Mouse (Mus musculus) hindbrain, postnatal 0 days (tissue): ENCODE data around the gene Ccdc154. TPM values are rescaled to one million over a fixed set of nuclear protein-coding genes. Genes with fewer than 3 reads are reported as not detected.
A peak's percentile ranks its signal among the peaks of the same experiment; 100 is the strongest.

Source experiments
- ATAC-seq: fragments of 200-750 bp; cut with Nextera tagmentation; 2 replicates; pipeline ENCODE4 v1.8.0; 2017; ENCODE audit warnings: mild to moderate bottlenecking, moderate TSS enrichment, moderate library complexity
- DNase-seq: peaks from one replicate; pipeline ENCODE4 v3.0.0-alpha.2; 2015; ENCODE audit warnings: low spot score
- H3K27ac ChIP-seq: fragments of 300-500 bp; sonication (generic); 2 replicates; pipeline ENCODE4 v1.5.1; 2014; ENCODE audit warnings: mild to moderate bottlenecking
- H3K27me3 ChIP-seq: fragments of 300-500 bp; sonication (generic); 2 replicates; pipeline ENCODE4 v1.6.1; 2014; ENCODE audit warnings: low read length, mixed read lengths; ENCODE audit not compliant: insufficient read depth
- H3K36me3 ChIP-seq: fragments of 300-500 bp; sonication (generic); 2 replicates; pipeline ENCODE4 v1.6.1; 2014; ENCODE audit warnings: low read length, mixed read lengths; ENCODE audit not compliant: insufficient read depth
- H3K4me1 ChIP-seq: fragments of 300-500 bp; sonication (generic); 2 replicates; pipeline ENCODE4 v1.6.1; 2014; ENCODE audit warnings: antibody characterized with exemption, low read length, mixed read lengths; ENCODE audit not compliant: insufficient read depth
- H3K4me2 ChIP-seq: fragments of 300-500 bp; sonication (generic); 2 replicates; pipeline ENCODE4 v1.6.1; 2014; ENCODE audit warnings: low read depth, mild to moderate bottlenecking, low read length, moderate library complexity, mixed read lengths
- H3K4me3 ChIP-seq: fragments of 300-500 bp; sonication (generic); 2 replicates; pipeline ENCODE4 v1.5.1; 2014; ENCODE audit warnings: low read length
- H3K9ac ChIP-seq: fragments of 300-500 bp; sonication (generic); replicated peaks from 2 replicates; pipeline ENCODE4 v1.6.1; 2014; ENCODE audit warnings: mild to moderate bottlenecking, low read length, moderate library complexity, mixed read lengths
- H3K9me3 ChIP-seq: fragments of 300-500 bp; sonication (generic); 2 replicates; pipeline ENCODE4 v1.6.1; 2016; ENCODE audit warnings: low read length, mixed read lengths
- CTCF ChIP-seq: IDR thresholded peaks from 2 replicates; pipeline ENCODE4 v1.5.1; 2016; ENCODE audit warnings: antibody characterized with exemption, control low read depth, low read depth
- WGBS: fragments of 180-500 bp; shearing (Covaris S2); extraction: QIAGEN DNeasy Blood & Tissue Kit; methylation state at CpG from one replicate; pipeline ENCODE4 v1.1.7; 2014; 5-methylcytosine and 5-hydroxymethylcytosine counted together
- polyA plus RNA-seq: library from polyadenylated mRNA; unstranded; fragments of >200 nt; fragmentation: Nextera tagmentation; extraction: Ambion mirVana; gene quantifications from 2 replicates; pipeline ENCODE4 v1.2.1, GENCODE M21; 2015
- total RNA-seq: library from RNA; depleted of rRNA; stranded (reverse); fragments of >200 nt; gene quantifications from 2 replicates; pipeline ENCODE4 v1.2.3, GENCODE M21; 2014

The Ccdc154 gene
- total and polyA plus RNA-seq, 2 experiments from 2014 or later = not detected

DNA sequence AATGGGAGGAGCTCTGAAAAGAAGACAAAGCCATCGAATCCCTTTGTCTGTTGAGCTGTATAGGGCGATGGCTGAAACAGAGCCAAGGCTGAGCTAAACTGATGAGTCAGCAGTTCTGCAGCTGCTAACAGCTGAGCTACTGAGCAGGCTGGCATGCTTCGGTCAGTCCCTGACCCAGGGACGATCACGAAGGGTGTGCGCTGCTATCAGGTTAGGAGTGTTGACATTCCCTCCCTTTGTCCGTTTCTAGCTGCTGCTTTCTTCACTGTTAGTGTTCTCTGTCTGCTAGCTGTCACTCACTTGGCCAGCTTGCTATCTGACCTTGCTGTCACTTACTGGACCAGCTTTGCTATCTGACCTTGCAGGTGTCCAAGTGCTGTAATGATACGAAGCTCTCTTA, 35.2 kb upstream of the Ccdc154 start:
- Histone ChIP-seq H3K4me2 (no peak overlapping the region), H3K9me3 (no peaks in the 10 kb centered on the region), H3K27ac (no peak overlapping the region), H3K27me3 (no peaks in the 10 kb centered on the region; the same call in 1 of the 2 replicates), H3K9ac (no peak overlapping the region), H3K4me1 (no peaks in the 10 kb centered on the region), H3K4me3 (no peak overlapping the region), H3K36me3 (no peaks in the 10 kb centered on the region)
- TF ChIP-seq CTCF = no peak
- ATAC-seq = no peak
- peak; percentile 7 for DNase-seq
- 49% methylated on average over 8 of the region's 8 CpGs for WGBS

DNA sequence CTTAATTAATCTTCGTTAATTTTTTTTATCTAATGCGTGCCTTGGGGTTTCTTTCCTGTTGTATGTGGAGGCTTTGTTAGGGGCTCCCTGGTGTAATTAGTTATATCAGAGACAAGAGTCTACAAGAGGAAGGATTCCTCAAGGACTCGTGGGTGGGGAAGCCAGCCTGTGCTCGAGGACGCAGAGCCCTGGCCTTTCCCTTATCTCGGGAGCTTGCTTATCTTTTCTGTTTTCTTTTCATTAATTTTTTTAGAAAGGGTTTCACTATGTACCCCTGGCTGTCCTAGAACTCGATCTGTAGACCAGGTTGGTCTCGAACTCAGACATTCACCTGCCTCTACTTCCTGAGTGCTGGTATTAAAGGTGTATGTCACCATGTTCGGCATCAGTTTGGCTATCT, 34.6 kb upstream of the Ccdc154 start:
- WGBS = 78% methylated on average over 9 of the region's 9 CpGs
- H3K27ac ChIP-seq = no peak overlapping the region

DNA sequence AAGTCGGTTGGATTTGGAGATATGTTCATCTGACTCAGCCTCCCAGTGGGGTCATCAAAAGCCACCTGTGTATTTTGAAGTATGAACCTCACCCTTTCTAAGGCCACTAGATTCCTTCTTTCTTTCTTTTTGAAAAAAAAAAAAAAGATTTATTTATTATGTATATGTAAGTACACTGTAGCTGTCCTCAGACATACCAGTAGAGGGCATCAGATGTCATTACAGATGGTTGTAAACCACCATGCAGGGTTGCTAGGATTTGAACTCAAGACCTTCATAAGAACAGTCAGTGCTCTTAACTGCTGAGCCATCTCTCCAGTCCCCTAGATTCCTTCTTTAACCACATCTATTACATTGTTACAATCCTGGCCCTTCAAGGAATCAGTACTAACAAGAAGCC, 32.2 kb upstream of the Ccdc154 start:
- H3K9me3 ChIP-seq = no peaks in the 10 kb centered on the region
- no peak for TF ChIP-seq CTCF
- WGBS = 93% methylated on average over 1 of the region's 1 CpGs
- no peaks in the 10 kb centered on the region; the same call in 1 of the 2 replicates for H3K27me3 ChIP-seq
- no peak overlapping the region for H3K9ac ChIP-seq
- H3K4me3 ChIP-seq = no peak overlapping the region
- ATAC-seq (no peak), DNase-seq (no peak)
- no peaks in the 10 kb centered on the region for H3K36me3 ChIP-seq
- no peak overlapping the region for H3K4me2 ChIP-seq
- H3K27ac ChIP-seq = no peak overlapping the region
- H3K4me1 ChIP-seq = peaks cover 8% of the 10 kb centered on the region

More for the DNA sequence above, 34.6 kb upstream of the Ccdc154 start:
- no peak overlapping the region for H3K4me2 ChIP-seq
- no peaks in the 10 kb centered on the region for H3K4me1 ChIP-seq
- H3K36me3 ChIP-seq = no peaks in the 10 kb centered on the region
- no peak for DNase-seq
- H3K9ac ChIP-seq = no peak overlapping the region
- no peak for ATAC-seq
- no peak overlapping the region for H3K4me3 ChIP-seq
- TF ChIP-seq CTCF = no peak
- H3K27me3 ChIP-seq = no peaks in the 10 kb centered on the region; the same call in 1 of the 2 replicates
- H3K9me3 ChIP-seq = no peaks in the 10 kb centered on the region

DNA sequence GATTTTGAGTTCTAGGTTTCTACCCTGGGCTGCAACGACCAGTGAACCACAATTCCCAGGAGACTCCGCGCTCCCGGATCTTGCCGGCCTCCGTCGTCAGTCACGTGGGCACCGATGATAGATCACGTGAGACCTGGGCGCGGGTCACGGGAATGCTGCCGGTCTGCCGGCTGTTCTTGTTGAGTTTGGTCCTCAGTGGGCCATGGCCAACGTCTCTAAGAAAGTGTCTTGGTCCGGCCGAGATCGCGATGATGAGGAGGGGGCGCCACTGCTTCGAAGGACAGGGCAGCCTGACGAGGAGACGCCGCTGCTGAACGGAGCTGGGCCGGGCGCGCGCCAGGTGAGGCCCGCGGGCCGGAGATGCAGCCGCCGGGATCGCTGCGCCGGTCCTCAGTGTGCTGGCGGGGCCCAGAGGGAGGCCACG, 29.0 kb upstream of the Ccdc154 start, which contains the start of gene Clcn7:
TSS of gene Clcn7 (plus strand) at position 117 of the 424 bp plus-strand sequence.
- peak within 1 kb of the TSS; percentile 82 for H3K4me2 ChIP-seq
- no peak for TF ChIP-seq CTCF

DNA sequence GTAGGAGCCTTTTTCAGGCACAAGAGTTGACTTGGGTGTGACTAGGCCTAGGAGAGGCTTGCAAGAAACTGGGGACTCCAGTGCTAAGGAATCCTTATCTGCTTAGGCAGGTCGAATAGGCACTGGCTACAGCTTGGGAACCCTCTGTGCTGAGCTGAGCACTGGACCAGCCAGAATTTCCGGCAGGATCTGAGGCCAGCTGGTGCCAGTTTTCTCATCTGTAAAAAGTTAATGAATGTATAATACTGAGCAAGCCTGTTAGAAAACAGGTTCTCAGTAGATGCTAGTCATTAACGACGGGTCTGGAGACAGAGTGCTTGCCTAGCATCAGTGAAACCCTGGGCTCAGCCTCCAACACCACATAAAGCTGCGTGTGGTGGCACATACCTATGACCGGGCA, 26.6 kb upstream of the Ccdc154 start:
- no peaks in the 10 kb centered on the region for H3K27me3 ChIP-seq
- H3K9ac ChIP-seq = no peak overlapping the region
- no peaks in the 10 kb centered on the region for H3K9me3 ChIP-seq
- no peak for TF ChIP-seq CTCF
- H3K27ac ChIP-seq = no peak overlapping the region
- 89% methylated on average over 6 of the region's 6 CpGs for WGBS
- DNase-seq = no peak
- peaks cover 8% of the 10 kb centered on the region for H3K4me1 ChIP-seq
- no peaks in the 10 kb centered on the region for H3K36me3 ChIP-seq
- H3K4me3 ChIP-seq = no peak overlapping the region
- no peak for ATAC-seq
- H3K4me2 ChIP-seq = no peak overlapping the region

More for the DNA sequence above, 29.0 kb upstream of the Ccdc154 start, which contains the start of gene Clcn7:
- H3K4me3 ChIP-seq = peak within 1 kb of the TSS; percentile 68
- H3K36me3 ChIP-seq = no peaks in the 10 kb centered on the region
- ATAC-seq (peak; percentile 94), DNase-seq (peak; percentile 98)
- no peaks in the 10 kb centered on the region; the same call in 1 of the 2 replicates for H3K27me3 ChIP-seq
- WGBS = under 1% methylated on average over 40 of the region's 40 CpGs
- no peaks in the 10 kb centered on the region for H3K9me3 ChIP-seq
- peak within 1 kb of the TSS; percentile 11; the same call in 1 of the 2 replicates for H3K27ac ChIP-seq
- H3K9ac ChIP-seq = peak within 1 kb of the TSS; percentile 68
- H3K4me1 ChIP-seq = peaks cover 8% of the 10 kb centered on the region

DNA sequence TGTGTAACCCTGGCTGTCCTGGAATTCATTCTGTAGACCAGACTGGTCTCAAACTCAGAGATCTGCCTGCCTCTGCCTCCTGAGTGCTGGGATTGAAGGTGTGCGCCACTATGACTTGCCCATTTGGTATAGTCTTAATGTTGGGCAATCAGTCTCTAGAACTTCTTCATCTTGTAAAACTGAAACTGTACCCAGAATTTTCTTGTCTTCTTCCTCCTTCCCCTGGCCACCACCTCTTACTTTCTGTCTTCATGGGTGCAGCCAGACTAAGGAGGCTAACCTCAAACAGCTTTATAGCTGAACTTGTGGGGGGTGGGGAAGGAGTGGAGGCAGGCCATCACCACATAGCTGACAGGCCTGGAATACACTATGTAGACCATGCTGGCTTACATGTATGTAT, 23.5 kb upstream of the Ccdc154 start:
- 96% methylated on average over 1 of the region's 1 CpGs for whole genome bisulfite sequencing
- Histone ChIP-seq H3K4me3 (no peak overlapping the region), H3K4me2 (no peak overlapping the region), H3K9me3 (no peaks in the 10 kb centered on the region), H3K27ac (no peak overlapping the region), H3K27me3 (no peaks in the 10 kb centered on the region), H3K9ac (no peak overlapping the region), H3K36me3 (no peaks in the 10 kb centered on the region), H3K4me1 (peaks cover 7% of the 10 kb centered on the region)
- TF ChIP-seq CTCF = no peak
- no peak for DNase-seq
- no peak for ATAC-seq

DNA sequence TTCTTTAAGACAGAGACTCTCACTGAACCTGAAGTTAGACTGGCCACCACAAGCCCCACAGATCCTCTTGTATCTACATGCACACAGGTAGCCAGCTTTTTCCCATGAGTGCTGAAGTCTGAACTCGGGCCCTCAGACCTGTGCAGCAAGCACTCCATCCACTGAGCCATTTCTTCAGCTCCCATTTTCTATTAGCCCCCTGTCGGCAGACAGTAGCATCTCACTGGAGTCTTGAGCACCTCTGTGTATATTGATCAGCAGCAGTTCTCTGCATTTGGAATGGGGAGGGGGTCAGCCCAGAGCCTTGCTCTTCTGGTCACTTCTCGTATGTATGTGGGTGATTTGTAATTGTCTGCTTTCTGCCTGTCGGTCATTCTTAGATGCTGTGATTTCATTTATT, 22.3 kb upstream of the Ccdc154 start:
- DNase-seq (peak; percentile 25), ATAC-seq (no peak)
- H3K36me3 ChIP-seq = no peaks in the 10 kb centered on the region
- no peak overlapping the region for H3K4me2 ChIP-seq
- TF ChIP-seq CTCF = peak; percentile 53
- no peak overlapping the region for H3K9ac ChIP-seq
- H3K27me3 ChIP-seq = no peaks in the 10 kb centered on the region
- 72% methylated on average over 4 of the region's 4 CpGs for WGBS
- H3K4me1 ChIP-seq = no peaks in the 10 kb centered on the region
- H3K4me3 ChIP-seq = no peak overlapping the region
- H3K9me3 ChIP-seq = no peaks in the 10 kb centered on the region
- H3K27ac ChIP-seq = no peak overlapping the region
